Mouse (Mus musculus) layer of hippocampus, adult 9-11 months (tissue): Measurements from ENCODE around the gene Itih4.

Source experiments
- DNase-seq: peaks from one replicate; pipeline ENCODE4 v3.0.0; 2022

Itih4 gene

GRCm38 (mm10) chr14:30886204-30886603, at the start of gene Itih4:
Gene Itih4 (plus strand): TSS chr14:30886476.
- DNase-seq = no peak

DNA sequence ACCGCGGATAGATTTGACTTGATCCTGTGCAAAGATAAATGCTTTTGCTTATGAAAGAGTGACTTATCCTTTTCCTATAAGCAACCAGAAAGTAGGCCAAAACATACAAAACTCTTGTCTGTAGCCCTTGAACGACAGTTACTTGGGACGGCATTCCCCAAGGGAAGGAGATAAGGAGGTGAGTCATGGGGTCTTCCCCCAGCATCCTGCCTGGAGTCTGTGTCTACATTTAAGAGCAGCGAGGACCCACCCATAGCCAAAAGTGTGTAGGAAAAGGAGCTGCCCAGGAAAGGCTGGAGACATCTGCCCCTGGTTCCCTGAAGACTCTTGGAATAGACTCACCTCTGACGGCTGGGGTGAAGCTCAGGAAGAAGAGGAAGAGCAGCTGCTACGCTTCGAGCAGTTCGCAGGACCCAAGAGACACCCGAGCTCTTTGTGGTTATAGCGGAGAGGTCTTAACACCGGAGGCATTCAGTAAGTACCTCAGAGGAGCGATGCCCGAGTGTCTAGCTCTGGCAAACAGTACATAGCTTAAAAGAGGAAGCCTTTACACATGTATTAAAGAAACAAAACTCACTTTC, 48.8 kb upstream of the Itih4 start:
- DNase-seq = no peak

DNA sequence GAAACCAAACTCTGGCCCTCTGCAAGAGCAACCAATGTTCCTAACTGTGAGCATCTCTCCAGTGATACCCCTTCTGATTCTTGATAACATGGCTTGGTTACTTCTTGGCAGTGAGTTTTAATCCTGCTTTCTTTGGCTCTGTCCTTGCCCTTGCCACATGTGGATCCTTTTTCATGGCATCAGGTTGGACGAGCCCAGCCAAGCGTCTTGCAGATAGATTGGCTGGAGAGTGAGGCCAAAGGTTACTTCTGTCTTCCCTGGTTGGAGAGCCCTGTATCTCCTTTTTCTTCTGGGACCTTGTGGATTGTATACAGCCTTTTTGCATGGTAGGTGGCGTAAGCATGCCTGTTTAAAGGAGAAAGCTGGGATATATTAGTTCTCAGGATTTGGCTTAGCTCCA, 42.6 kb upstream of the Itih4 start:
- DNase-seq = no peak

DNA sequence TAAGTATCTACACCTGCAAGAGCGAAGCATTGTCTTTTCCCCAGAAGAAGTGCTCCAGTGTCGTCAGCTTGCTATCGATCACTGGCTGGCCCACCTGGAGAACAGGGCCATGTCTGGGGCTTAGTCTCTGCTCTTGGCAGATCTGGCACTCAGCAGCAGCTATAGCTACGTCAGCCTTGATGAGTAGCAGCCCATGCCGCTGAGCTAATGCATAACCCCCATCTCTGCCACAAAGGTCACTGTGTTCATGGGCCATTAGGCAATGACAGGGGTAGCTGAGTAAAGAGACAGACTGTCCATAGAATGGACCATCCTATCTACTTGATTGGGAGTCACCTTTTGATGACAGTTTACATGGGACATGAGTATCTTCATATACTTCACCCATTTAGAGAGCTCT, 35.8 kb upstream of the Itih4 start:
- no peak for DNase-seq

DNA sequence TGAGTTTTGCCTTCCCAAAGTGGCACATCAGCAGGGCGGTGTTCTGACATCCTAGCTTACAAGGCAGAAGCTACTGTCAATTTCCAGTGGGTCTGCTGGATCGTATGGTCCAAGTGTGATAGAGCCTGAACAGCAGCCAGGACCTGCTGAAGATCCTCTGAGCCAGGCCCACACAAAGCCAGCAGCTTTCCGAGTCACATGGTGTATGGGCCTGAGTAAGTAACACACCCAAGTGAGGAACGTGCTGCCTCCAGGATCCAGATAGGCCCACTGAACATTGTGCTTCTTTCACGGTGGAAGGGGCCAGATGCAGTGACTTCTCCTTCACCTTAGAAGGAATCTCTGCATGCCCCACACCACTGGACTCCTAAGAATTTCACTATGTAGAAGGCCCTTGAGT, 34.0 kb upstream of the Itih4 start:
- no peak for DNase-seq

DNA sequence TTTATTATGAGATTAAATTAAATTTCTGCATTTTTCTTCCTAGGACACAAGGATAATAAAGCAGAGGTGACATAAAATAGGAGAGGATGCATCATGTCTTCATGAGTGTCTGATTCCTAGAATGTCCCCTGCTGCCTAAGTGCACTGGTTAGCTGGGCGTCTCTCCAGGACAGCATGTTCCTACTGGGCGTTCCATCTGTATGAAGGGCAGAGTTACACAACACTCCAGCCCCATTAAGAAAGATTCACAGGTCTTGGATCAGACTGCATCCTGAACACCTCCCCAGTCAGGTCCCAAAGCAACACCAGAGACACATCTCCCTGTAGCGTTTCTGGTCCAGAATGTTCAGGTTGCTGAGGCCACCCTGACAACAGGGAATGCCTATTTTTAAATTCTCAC, 31.0 kb upstream of the Itih4 start:
- no peak for DNase-seq

DNA sequence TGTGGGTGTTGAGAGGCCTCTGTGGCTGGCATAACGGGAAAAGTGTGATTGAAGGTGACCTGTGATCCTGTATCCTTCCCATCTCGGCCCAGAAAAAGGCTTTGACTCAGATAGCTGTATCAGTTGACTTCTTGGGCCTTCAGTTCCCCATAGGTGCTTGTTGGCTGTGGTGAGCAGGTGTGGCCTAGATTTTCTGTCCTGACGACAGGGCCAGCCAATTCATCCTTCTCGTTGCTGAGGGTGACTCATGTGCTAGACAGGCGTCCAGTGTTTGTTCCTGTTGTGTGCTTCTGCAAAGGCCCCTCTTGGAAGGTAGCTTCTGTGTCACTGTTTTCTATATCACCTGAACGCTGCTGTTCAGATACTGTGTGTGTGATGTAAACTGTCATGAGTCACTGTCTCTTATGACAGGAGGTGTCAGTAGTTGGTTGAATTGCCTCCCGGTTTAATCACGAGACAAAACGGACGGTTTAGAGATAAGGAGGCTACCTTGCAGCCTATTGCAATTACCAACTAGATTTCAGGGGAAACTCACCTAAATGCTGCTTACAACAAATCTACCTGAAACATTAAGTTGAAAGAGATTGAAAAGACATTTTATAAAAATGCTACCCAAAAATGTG, 29.3 kb upstream of the Itih4 start:
- DNase-seq = no peak

DNA sequence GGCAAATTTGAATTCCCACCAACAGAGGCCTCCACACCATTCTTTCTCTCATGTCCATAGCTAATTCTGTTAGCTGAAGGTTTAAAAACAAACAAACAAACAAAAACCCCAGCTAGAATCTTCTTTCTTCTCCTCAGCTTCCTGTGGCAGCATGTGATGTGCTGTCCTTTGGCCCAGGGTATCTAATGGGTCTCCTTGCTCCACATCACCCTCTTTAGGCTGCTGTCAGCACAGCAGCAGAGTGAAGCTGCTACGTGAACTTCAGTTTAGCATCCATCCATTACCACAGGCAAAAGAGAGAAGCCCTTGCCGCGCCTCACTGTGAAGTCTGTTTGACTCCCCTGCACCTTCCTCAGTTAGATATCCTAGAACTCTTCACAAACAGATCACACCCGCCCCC, 28.3 kb upstream of the Itih4 start:
- DNase-seq = no peak

- DNase-seq = no peak
Measured at GRCm38 (mm10) chr14:30861421-30862125, 24.7 kb upstream of the Itih4 start.

GRCm38 (mm10) chr14:30862368-30862767, 23.9 kb upstream of the Itih4 start:
- DNase-seq = no peak

GRCm38 (mm10) chr14:30865311-30865710, 21.0 kb upstream of the Itih4 start:
- no peak for DNase-seq

DNA sequence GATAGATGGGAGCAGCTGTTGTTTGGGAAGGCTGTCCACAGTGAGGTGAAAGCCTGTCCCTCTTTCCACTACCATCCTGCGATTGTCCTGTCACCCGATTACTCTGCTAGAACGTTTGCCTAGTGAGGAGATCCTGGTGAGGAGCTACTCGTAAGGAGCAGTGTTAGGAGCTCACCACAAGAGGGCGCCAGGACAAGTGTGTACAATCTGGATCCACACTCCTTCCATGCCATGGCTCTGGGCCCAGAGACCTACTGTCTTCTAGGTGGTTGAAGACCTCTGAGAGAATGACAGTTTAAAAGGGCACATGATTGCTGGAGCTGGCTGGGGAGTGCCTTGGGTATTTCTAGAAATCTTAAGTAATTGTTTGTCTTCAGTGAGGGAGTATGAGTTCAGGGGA, 19.2 kb upstream of the Itih4 start:
- DNase-seq = no peak

- no peak for DNase-seq
Measured at GRCm38 (mm10) chr14:30868826-30869225, 17.4 kb upstream of the Itih4 start.

DNA sequence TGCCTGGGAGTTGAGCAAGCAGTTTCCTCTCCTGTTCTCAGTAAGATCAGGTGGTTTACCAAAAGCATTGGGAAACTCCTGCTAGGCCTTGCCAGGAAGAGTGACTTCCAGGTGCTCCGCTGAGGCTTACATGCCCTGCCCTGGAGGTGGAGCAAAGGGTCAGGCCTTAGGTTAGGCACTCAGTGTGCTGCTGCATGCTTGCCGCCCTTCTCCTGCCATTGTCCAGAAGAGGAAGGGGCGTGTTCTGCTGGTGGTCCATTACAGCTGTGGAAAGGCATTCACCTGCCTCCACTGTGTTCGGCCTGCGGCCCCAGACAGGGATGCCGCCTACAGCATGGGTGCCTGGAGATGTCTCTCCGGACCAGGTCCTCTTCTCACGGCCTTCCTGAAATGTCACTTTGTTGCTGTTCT, 16.9 kb upstream of the Itih4 start:
- no peak for DNase-seq

- no peak for DNase-seq
Measured at GRCm38 (mm10) chr14:30870206-30871147, 15.8 kb upstream of the Itih4 start.

GRCm38 (mm10) chr14:30874095-30874700, 12.1 kb upstream of the Itih4 start:
- no peak for DNase-seq

DNA sequence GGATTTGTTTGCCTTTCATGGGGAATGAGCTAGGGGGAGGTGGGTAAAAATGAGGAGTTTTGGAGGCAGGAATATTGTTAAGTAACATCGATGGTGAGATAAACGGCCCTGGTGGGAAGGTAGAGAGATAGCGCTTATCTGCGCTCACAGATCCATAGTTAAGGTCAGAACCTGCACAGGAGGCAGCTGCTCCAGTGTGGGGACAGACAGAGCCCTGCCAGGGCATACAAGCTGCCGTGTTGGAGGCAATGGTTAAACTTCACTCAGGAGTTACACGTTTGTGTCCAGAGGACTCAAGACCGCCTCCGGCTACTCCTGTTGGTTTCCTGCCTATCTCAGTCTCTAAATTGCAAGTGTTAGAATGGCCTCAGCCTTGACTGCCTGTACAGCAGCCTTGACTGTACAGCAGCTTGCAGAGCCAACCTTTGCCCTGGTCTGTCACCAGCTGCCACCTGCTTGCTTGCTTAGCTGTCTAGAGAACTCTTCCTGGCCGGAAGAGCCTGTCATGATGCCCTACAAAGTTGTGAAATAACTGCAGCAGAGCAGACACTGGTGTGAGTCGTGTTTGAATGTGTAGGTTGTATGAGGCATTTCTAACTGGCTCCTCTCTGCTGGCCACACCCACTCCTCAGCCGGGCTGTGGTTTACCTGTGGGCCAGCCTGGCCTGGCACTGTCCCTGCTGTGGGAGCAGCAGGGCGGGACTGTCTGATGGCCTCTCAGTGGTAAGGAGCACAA, 11.0 kb upstream of the Itih4 start:
- no peak for DNase-seq

DNA sequence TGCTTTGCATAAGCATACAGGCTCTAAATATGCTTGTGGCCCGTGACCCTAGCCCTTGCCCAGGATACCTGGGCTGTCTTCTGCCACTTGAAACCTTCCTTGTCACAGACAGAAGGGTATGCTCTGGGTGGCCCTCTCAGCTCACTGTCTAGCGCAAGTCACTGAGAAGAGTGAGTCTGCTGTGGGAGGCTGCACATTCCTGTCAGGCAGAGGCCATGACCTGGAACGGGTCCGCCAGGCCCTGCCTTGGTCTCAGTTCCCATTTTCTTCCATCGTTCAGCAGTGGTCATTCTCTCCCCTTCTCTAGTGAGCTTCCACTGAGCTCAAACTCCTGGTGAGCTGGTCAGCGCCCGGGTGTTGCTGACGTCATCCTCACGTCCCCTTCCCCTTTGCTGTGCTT, 10.3 kb upstream of the Itih4 start:
- DNase-seq = no peak

DNA sequence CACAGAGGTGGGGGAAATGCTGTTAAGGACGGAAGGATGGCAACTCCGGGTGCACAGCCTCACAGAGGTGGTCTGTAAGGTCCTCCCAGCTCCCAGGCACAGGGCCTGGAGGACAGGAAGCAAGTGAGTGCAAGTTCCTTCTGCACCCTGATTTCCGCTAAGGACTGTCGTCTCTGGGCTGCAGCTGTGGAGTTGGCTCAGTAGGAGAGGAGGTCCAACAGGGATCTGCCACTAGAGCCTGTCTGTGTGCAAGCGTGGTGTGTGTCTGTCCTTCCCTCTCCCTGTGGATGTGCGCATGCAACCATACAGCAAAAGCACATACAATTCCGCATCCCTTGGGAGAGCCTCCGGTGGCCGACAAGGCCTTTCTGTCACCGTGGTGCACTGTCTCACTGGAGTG, 9.8 kb upstream of the Itih4 start:
- DNase-seq = no peak

DNA sequence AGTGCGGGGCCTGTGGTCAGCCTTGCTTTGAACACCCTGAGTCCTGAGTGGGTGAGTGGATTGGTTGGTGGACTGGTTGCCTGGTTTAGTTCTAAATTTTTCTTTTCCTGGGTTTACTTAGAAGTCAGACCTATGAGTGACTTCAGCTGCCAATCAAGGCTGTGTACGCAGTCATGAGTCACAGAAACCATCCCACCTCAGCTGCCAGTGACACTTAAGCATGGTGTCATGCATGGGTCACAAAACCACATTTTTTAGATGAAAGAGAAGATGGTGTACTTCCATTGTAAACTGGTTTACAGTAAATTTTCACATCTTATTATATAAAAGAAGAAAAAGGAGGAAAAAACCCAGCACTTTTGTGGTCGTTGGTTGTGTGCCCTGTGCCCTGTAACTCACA, 8.4 kb upstream of the Itih4 start:
- no peak for DNase-seq

DNA sequence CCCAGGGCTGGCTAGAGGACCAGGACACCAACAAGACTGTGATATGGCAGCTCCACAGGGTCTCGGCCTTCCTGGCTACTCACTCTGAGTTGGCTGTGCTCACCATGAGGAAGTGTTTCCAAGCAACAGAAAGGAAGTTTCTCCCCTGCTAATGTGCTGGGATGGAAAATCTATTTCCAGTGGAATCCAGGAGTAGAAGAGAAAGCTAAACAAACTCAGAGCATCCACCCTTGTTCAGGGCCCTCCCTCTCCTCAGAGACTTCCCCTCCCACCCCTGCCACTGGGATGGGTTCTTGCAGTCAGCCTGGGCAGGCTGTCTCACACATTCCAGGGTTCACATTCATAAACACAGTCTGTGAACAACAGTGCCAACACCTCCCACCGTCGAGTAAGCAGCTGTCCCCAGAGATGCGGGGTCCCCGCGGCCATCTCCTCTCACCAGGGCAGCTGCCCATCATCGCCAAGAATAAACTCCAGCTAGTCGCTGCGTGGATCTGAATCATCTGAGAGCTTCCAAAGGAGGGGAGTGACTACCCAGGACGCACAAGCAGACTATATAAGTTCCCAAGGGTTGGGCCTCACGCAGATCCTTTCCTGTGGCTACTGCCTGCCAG, 7.2 kb upstream of the Itih4 start, which contains the start of gene Mustn1:
Gene Mustn1, plus strand, starts transcription at position 243 of the 614 bp plus-strand sequence.
- DNase-seq = no peak

DNA sequence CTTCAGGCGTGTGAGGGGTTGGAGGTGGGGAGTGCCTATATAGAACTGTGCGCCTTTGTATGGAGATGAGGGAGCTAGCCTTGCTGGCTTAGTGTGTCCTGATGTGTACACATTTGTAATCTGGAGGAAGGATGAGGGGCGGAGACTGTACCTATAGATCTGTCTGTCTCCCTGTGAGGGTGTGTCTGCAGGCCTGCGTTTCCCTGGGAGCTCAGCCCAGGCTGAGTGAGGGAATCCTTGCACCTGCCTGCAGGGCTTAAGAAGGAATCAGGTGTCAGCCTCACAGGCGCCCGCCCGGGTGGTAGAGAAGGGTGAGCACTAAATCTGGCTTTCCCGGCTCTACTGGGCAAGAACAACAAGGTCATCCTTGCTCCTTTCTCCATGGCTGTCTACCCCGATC, 6.5 kb upstream of the Itih4 start:
- DNase-seq = no peak
